Mouse (Mus musculus) small intestine, adult 2 months (tissue): ENCODE data around the gene Slc24a1. TPM values are rescaled to one million over a fixed set of nuclear protein-coding genes. Genes with fewer than 3 reads are reported as not detected.

Experiments
- H3K27ac ChIP-seq: fragments of 200-500 bp; 2 replicates; pipeline ENCODE4 v1.5.1; 2012; ENCODE audit warnings: low read depth, low read length, control low read depth, inconsistent platforms; ENCODE audit not compliant: insufficient read depth
- H3K27me3 ChIP-seq: fragments of 200-500 bp; 2 replicates; pipeline ENCODE4 v1.6.1; 2012; ENCODE audit warnings: mild to moderate bottlenecking, moderate library complexity, low read length, inconsistent platforms; ENCODE audit not compliant: control insufficient read depth, insufficient read depth
- H3K36me3 ChIP-seq: fragments of 200-500 bp; 2 replicates; pipeline ENCODE4 v1.6.1; 2012; ENCODE audit warnings: mild to moderate bottlenecking, low read length, control low read depth, inconsistent platforms; ENCODE audit not compliant: control insufficient read depth, insufficient read depth
- H3K4me1 ChIP-seq: fragments of 200-500 bp; 2 replicates; pipeline ENCODE4 v1.6.1; 2012; ENCODE audit warnings: low read length, inconsistent platforms, mixed read lengths; ENCODE audit not compliant: control insufficient read depth, insufficient read depth, insufficient read length
- H3K4me3 ChIP-seq: fragments of 200-500 bp; 2 replicates; pipeline ENCODE4 v1.5.1; 2012; ENCODE audit warnings: low read depth, mild to moderate bottlenecking, control low read depth, inconsistent platforms, low read length, moderate library complexity
- CTCF ChIP-seq: fragments of 200-500 bp; IDR thresholded peaks from 2 replicates; pipeline ENCODE4 v1.5.1; 2012; ENCODE audit warnings: low read depth, mild to moderate bottlenecking, control low read depth, inconsistent platforms, low read length, moderate library complexity, mixed read lengths; ENCODE audit not compliant: insufficient replicate concordance, insufficient read length; ENCODE audit errors: extremely low read depth
- POLR2A ChIP-seq: fragments of 200-500 bp; IDR thresholded peaks from 2 replicates; pipeline ENCODE4 v1.6.1; 2012; ENCODE audit warnings: low read depth, mild to moderate bottlenecking, control low read depth, inconsistent platforms, low read length, moderate library complexity
- WGBS: fragments of 180-500 bp; shearing (Covaris S2); methylation state at CpG from one replicate; pipeline ENCODE4 v1.1.7; 2018; 5-methylcytosine and 5-hydroxymethylcytosine counted together
- polyA plus RNA-seq: library from polyadenylated mRNA; depleted of rRNA; stranded (reverse); fragments of >200 nt; gene quantifications from 2 replicates; pipeline ENCODE4 v1.2.3, GENCODE M21; 2012

The Slc24a1 gene
- polyA plus RNA-seq, 1 experiment: not detected

- TF ChIP-seq POLR2A: no peak
- no peak for TF ChIP-seq CTCF
- 62% methylated on average over 5 of the region's 5 CpGs for WGBS
- no peaks in the 10 kb centered on the region for H3K36me3 ChIP-seq
- H3K27ac ChIP-seq: no peak overlapping the region
- no peaks in the 10 kb centered on the region for H3K27me3 ChIP-seq
- no peak overlapping the region for H3K4me3 ChIP-seq
- H3K4me1 ChIP-seq: peaks cover 8% of the 10 kb centered on the region; the same call in 1 of the 2 replicates
Observed at GRCm38 (mm10) chr9:64938535-64938934, 12.9 kb downstream of the Slc24a1 start.

GRCm38 (mm10) chr9:64937491-64937890 is 13.9 kb downstream of the Slc24a1 start:
- Histone ChIP-seq H3K36me3 (no peaks in the 10 kb centered on the region), H3K27me3 (no peaks in the 10 kb centered on the region), H3K4me1 (peaks cover 9% of the 10 kb centered on the region; the same call in 1 of the 2 replicates), H3K27ac (no peak overlapping the region), H3K4me3 (no peak overlapping the region)
- TF ChIP-seq CTCF (no peak), POLR2A (no peak)
- 42% methylated on average over 5 of the region's 5 CpGs for WGBS

GRCm38 (mm10) chr9:64936508-64936907 is 14.9 kb downstream of the Slc24a1 start:
- peak; percentile 74; the same call in 1 of the 2 replicates for TF ChIP-seq CTCF
- TF ChIP-seq POLR2A: no peak
- peaks cover 9% of the 10 kb centered on the region; the same call in 1 of the 2 replicates for H3K4me1 ChIP-seq
- H3K4me3 ChIP-seq: no peak overlapping the region
- 4% methylated on average over 6 of the region's 6 CpGs for WGBS
- no peak overlapping the region for H3K27ac ChIP-seq
- H3K27me3 ChIP-seq: no peaks in the 10 kb centered on the region
- H3K36me3 ChIP-seq: no peaks in the 10 kb centered on the region

- peak overlapping the region; percentile 44 for H3K27ac ChIP-seq
Observed at GRCm38 (mm10) chr9:64934015-64934754, 17.2 kb downstream of the Slc24a1 start.

GRCm38 (mm10) chr9:64931751-64932610 is 19.4 kb downstream of the Slc24a1 start:
- H3K4me1 ChIP-seq: peaks cover 9% of the 10 kb centered on the region; the same call in 1 of the 2 replicates
- no peak overlapping the region for H3K4me3 ChIP-seq
- TF ChIP-seq CTCF (no peak), POLR2A (no peak)
- 77% methylated on average over 7 of the region's 7 CpGs for WGBS
- no peaks in the 10 kb centered on the region for H3K36me3 ChIP-seq
- H3K27ac ChIP-seq: no peak overlapping the region
- no peaks in the 10 kb centered on the region for H3K27me3 ChIP-seq

More at GRCm38 (mm10) chr9:64934015-64934754, 17.2 kb downstream of the Slc24a1 start:
- TF ChIP-seq POLR2A: no peak
- no peak for TF ChIP-seq CTCF
- 17% methylated on average over 15 of the region's 15 CpGs for WGBS
- Histone ChIP-seq H3K27me3 (no peaks in the 10 kb centered on the region), H3K4me1 (peaks cover 9% of the 10 kb centered on the region; the same call in 1 of the 2 replicates), H3K4me3 (peak overlapping the region; percentile 32), H3K36me3 (no peaks in the 10 kb centered on the region)

- 57% methylated on average over 4 of the region's 4 CpGs for WGBS
Observed at GRCm38 (mm10) chr9:64930256-64930655, 21.2 kb downstream of the Slc24a1 start.

More at GRCm38 (mm10) chr9:64930256-64930655, 21.2 kb downstream of the Slc24a1 start:
- H3K27ac ChIP-seq: no peak overlapping the region
- H3K4me3 ChIP-seq: no peak overlapping the region
- H3K27me3 ChIP-seq: no peaks in the 10 kb centered on the region
- H3K36me3 ChIP-seq: no peaks in the 10 kb centered on the region
- peaks cover 9% of the 10 kb centered on the region; the same call in 1 of the 2 replicates for H3K4me1 ChIP-seq
- no peak for TF ChIP-seq CTCF
- no peak for TF ChIP-seq POLR2A
